Mouse (Mus musculus): ENCODE measurements at regions not wholly inside any gene's neighbourhood (a gene's known extent, or its start where the extent isn't known, plus 50 kb on each side); places are given as distances from the start of the nearest gene placed in this dataset.

GRCm38 (mm10) chr14:46639116-46639826 lies 121.1 kb upstream of the Cdkn3 start:
- DNase-seq (ENCODE audit: low spot score in 2 of 2): no peak

- no peak for DNase-seq (ENCODE audit: low spot score in 2 of 2)
Observed at GRCm38 (mm10) chr14:46638516-46638915, 121.8 kb upstream of the Cdkn3 start.

- no peak for DNase-seq (ENCODE audit: low spot score in 2 of 2)
Observed at GRCm38 (mm10) chr14:46637240-46637639, 123.1 kb upstream of the Cdkn3 start.

GRCm38 (mm10) chr14:46636364-46636763 lies 124.0 kb upstream of the Cdkn3 start:
- no peak for DNase-seq (ENCODE audit: low spot score in 2 of 2)

- no peak for DNase-seq (ENCODE audit: low spot score in 2 of 2)
Observed at GRCm38 (mm10) chr14:46635322-46635721, 125.0 kb upstream of the Cdkn3 start.

- DNase-seq (ENCODE audit: low spot score in 2 of 2): no peak
Observed at GRCm38 (mm10) chr14:46634656-46635244, 125.6 kb upstream of the Cdkn3 start.

- DNase-seq (ENCODE audit: low spot score in 2 of 2): no peak
Observed at GRCm38 (mm10) chr14:46634251-46634650, 126.1 kb upstream of the Cdkn3 start.

GRCm38 (mm10) chr14:46627690-46628089 lies 132.7 kb upstream of the Cdkn3 start:
- no peak for DNase-seq (ENCODE audit: low spot score in 2 of 2)

- no peak for DNase-seq (ENCODE audit: low spot score in 2 of 2)
Observed at GRCm38 (mm10) chr14:46625760-46626159, 134.6 kb upstream of the Cdkn3 start.

GRCm38 (mm10) chr14:46623645-46624044 lies 136.7 kb upstream of the Cdkn3 start:
- no peak for DNase-seq (ENCODE audit: low spot score in 2 of 2)

- DNase-seq (ENCODE audit: low spot score in 2 of 2): no peak
Observed at GRCm38 (mm10) chr14:46616030-46616429, 144.3 kb upstream of the Cdkn3 start.

GRCm38 (mm10) chr14:46614936-46615335 lies 145.4 kb upstream of the Cdkn3 start:
- DNase-seq (ENCODE audit: low spot score in 2 of 2): no peak

- no peak for DNase-seq (ENCODE audit: low spot score in 2 of 2)
Observed at GRCm38 (mm10) chr14:46613748-46614147, 146.6 kb upstream of the Cdkn3 start.

- DNase-seq (ENCODE audit: low spot score in 2 of 2): no peak
Observed at GRCm38 (mm10) chr14:46613211-46613610, 147.1 kb upstream of the Cdkn3 start.

- no peak for DNase-seq (ENCODE audit: low spot score in 2 of 2)
Observed at GRCm38 (mm10) chr14:46612584-46612983, 147.8 kb upstream of the Cdkn3 start.

- no peak for DNase-seq (ENCODE audit: low spot score in 2 of 2)
Observed at GRCm38 (mm10) chr14:46610926-46611325, 149.4 kb upstream of the Cdkn3 start.

GRCm38 (mm10) chr14:46610226-46610855 lies 150.0 kb upstream of the Cdkn3 start:
- DNase-seq (ENCODE audit: low spot score in 2 of 2): no peak

GRCm38 (mm10) chr14:46606694-46607093 lies 153.6 kb upstream of the Cdkn3 start:
- no peak for DNase-seq (ENCODE audit: low spot score in 2 of 2)

- no peak for DNase-seq (ENCODE audit: low spot score in 2 of 2)
Observed at GRCm38 (mm10) chr14:46606037-46606436, 154.3 kb upstream of the Cdkn3 start.

- DNase-seq (ENCODE audit: low spot score in 2 of 2): no peak
Observed at GRCm38 (mm10) chr14:46604886-46605531, 155.3 kb upstream of the Cdkn3 start.

GRCm38 (mm10) chr14:46604156-46604885 lies 156.0 kb upstream of the Cdkn3 start:
- no peak for DNase-seq (ENCODE audit: low spot score in 2 of 2)

Measured in frontal cortex, postnatal 10 days (tissue).